Mouse (Mus musculus) adrenal gland, adult (tissue): Measurements from ENCODE around the gene Copg2.

ENCODE experiments used
- DNase-seq, 2 experiments: peaks; one replicate each; pipeline ENCODE4 v3.0.0; 2022 to 2023; ENCODE audit warnings: low spot score in 1 of 2; ENCODE audit not compliant: inconsistent age in 2 of 2

Copg2 gene

DNA sequence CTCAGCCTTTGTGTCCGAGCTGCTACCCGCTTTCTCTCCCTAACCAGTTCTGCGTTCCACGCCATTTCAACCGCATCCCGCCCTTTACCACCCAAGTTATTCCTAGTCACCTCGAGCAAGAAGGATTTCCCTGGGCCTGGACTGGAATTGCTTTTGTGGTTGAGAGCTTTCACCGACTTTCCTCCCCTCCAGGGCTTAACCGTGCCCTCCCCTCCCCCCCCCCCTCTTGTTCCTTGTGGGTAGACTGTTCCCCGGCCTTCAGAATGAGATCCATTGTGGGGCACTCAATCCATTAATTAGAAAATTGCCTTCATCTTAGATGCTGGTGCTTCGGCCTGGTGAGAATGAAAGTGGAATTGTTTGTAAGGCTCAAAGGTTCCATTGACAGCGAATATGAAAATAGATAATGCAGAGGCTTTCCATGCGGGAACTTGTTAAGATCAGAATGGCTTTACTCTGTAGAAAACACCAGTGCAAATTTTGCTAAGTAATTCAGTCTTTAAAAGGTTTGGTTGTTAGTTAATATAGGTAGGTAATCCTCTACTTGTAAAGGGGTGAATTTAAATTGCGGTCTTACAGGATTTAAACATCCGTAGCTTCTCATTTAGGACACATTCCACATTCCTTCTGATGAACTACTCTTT is 160.7 kb downstream of the Copg2 start:
- peak; percentile 22 to 45 for DNase-seq

DNA sequence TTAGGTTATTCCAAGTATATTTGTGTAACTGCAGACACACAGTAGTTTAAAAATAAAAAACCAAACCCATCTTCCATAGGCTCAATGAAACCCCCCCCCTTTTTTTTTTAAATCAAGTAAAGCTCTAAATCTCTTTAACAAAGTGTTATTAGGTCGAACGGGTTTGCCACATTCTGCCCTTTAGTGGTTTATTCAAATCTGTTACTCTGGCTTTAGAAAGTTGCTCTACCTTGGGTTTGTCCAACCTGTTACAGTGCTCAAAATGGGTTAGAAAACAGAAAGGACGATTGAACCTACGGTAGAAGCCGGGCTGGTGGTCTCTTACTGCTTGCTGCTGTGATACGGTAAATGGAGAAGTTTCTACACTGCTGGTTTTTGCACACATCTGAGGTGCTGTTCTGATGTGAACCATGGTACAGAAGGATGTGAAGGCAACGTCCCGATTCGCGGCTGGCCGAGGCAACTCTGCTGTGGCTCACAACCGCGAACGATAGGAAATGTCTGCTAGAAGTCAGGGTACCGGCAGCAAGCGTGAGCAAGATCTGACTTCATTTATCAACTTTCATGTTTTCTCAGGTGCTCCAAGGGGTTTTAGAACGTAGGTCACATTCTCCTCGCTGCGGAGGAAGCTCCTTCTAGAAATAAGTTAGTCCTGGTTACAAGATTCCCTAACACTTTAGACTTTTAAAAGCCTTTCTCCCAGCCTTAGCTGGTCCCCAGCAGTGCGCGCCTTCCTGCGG is 161.4 kb downstream of the Copg2 start:
- DNase-seq: peak in 1 of 2 experiments; percentile 76

DNA sequence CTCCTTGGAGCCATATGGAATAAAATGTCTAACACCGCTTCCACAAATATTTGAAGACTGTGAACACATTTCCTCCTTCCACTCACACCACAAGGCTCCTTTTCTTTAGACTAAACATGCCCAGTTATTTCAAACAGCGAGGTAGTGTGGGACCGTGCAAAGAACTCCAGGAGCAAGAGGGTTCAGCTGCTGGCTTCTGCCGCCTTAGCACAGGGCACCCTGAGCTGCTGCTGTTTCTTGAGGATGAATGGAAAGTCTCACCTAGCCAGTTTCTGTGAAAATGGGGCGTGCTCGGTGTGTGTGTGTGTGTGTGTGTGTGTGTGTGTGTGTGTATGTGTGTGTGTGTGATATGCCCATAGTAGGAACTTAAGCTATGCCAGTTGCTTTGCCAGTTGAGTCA is 162.1 kb downstream of the Copg2 start:
- no peak for DNase-seq

DNA sequence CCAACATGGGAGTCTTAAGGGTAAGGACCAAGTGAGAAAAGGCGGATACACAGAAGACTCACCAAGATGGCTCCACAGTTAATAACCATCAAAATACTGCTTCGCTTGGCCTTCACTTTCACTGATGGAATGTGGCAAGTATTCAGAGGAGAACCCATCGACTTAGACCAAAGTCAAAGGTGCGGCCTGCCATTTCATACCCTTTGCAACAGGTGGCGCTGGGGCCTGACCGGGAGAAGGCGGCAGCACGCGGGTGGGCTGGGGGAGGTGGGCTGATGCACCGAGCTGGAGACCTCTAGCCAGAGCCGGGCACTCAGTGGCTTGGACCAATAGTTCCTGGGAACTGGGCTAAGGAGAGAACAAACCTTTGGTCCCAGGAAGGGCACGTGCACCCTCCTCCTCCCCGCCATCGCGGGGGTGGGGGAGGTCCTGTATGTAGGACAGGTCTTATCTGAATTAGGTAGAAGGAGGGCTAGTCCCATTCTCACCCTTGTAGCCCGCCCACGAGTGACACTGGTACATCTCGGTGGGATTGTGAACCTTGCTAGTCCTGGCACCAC is 163.9 kb downstream of the Copg2 start:
- no peak for DNase-seq

DNA sequence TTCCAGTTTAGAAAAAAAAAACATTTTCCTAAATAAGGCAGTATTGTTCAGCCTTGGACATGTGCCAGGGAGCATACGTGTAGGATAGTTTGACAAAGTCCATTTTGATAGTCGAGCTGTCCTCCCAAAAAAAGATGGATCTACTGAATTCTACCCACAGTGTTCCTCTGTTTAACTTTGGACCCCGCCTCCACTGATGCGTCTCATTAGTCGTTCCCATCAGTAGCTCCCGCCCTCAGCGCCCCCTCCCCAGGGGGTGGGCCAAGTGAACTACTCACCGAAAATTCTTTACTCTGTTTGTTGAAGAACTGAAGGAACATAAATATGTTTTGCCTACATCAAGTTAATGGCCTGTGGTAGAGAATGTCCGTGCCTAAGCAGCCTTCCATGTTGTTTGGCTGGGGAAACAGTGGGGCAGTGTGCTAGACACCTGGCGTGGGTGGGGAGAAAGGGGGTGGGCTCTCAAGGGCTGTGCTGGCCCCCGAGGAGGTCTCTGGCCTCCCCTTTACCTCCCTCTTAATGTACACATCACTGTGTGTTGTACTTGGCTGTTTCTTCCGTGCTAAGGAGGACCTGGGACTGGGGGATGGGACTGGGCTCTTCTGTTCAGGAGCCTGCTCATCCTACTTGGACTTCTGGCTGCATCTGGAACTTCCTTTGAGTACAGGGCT is 166.2 kb downstream of the Copg2 start:
- DNase-seq: no peak

DNA sequence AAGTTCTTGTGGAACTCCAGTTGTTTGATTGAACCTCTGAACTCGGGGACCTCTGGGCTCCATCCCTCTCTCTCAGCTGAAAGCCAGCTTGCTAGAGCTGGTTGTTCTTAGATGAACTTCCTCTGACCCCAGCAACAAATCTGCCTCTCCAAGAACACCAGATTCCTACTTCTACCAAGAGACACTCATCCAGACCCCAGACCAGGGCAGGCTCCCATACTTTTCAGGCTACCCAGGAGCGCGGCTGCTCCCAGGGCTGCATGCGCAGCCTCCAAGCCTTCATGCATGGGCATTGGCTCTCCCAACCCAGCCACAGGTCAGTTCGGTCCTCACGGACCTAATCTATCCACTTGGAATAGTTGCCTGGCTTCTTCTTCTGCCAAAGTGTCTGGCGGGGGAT is 173.3 kb downstream of the Copg2 start, which contains the start of gene Mest:
Mest (plus strand) TSS at position 217 of the 400 bp plus-strand sequence.
- no peak for DNase-seq

DNA sequence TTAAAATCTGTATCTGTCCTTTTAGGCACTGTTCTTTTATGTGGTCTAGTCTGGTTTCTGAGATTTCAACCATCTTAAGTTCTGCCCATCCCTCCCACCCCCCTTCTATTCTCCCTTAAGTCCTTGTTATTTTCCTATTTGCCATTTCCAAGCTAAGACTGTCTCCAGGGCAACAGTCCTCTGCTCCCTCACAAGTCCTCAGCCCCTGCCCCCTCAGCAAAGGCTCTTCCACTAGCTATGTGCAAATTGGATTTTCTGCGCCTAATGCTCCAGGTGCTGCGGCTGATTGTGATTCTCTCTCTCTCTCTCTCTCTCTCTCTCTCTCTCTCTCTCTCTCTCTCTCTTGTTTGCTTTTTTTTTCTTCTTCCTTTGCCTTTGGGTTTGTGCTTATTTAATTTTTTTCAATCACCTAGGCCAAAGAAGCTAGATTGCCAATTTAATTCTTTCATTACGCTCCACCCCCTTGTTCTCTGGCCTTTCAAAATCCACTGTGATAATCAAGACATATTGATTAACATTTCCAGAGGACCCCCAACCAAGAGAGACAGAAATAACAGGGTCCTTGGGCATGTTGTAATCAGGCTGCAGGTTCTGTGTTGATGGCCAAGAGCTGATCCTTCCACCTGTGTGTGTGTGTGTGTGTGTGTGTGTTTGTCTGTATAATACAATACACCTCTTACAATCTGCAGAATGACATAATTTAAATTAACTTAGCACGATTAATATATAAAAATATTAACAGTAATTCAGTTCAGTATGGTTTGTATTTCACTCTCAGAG is 174.0 kb downstream of the Copg2 start:
- DNase-seq: no peak

DNA sequence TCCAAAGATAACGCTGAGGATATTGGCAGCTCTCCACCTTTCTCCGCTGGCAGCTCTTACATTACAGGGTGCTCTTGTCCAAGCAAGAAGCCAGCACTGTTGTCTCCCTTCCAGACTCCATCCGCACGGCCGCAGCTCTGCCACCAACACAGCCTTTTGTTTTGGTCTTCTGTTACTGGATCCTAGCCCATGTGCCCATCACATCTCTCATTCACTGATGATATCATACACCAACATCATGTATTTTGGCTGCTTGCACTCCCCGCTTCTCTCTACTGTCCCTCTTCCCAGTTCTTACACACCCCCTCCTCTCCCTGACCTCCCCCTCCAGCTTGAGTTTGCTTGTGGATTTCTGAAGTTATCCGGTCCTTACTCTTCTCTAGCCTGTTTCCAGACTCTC is 179.8 kb downstream of the Copg2 start:
- no peak for DNase-seq

DNA sequence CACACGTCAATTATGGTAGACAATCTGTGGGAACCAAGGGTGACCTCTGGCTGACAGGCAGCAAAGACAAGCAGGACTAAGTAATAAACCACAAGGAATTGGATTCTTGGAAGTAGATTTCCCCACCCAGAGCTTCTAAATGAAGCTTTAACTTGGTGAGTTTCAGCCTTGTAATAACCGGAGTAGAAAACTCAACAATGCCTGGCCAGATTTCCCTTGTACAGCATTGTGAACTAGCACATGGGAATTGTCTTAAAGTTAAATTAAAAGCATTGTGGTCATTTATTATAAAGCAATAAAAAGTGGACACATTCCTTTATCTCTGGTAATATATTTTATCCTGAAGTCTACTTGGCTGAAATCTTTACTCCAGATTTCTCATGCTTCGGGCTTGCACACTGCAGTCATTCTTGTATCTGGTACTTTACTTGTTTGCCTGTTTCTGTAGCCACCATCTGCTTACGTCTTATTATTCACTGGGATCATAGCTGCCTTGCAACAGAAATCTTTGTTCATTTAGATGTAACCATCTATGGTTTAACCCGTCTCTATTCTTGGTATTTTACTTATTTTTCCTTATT is 181.6 kb downstream of the Copg2 start:
- DNase-seq: no peak

DNA sequence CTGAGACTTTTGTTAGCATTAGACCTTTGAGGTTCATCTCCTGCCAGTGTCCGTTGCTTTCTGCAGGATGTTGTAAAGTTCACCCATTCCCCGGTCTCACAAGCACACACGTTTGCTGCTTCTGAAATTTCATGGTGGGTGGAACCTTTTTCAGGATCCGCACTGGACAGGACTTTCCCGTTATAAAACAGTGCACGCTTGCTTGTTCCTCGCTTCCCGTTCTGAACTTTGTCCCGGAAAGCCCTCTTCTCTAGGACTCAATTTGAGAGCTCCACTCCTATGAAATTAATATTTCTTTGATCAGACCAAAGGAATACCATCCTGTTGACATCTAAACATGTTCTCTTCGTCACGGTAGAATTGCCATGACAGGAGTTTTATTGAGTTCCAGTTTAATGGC is 182.7 kb downstream of the Copg2 start:
- no peak for DNase-seq

DNA sequence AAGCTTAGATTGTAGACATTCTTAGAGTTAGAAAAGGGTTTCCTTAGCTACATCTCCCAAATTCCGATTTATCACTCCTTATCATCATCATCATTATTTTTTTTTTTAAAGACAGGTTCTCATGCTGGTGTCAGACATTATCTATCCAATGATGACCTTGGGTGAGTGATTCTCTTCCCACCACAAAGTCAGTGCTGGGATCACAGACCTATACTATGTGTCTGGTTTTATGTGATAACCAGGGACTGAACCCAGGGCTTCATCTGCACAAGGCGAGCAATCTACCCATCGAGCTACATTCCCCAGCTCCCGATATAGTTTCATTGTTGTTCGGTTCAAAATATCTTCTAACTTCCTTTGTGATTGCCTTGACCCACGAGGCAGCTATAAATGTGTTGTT is 183.1 kb downstream of the Copg2 start:
- DNase-seq: no peak

DNA sequence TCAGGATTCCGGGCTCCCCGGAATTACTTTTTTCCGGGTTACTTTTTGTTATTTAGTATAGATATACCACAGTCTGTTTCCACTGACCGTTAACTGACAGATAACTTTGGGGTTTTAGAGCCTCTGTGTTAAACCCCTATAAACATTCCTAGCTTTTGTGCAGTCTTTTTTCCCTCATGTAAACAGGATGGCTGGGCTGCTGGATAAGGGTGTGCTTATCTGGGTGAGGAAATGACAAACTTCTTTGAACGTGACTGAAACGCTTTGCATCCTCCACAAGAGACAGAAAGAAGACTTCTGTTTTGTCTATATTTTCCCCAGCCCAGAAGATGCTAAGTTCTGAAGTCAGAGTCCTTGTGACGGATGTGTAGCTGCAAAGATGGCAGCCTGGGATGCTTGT is 184.1 kb downstream of the Copg2 start:
- DNase-seq: no peak

DNA sequence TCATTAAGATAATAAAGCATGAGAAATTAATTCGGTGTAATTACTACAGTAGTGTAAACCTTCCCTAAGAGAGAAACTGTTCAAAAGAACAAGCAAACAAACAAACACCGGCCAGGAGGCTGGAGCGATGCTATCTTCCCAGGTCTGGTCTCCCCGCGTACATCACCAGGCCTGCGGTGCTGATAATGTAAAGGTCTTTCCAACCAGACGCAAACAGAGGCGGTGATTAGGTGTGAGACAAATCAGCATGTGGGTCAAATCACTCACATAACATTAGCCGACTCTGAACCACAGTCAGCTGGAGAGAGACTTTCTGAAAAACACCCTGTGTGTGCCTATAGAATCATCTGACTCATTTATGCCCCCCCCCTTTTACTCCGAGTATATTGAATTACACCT is 185.2 kb downstream of the Copg2 start:
- DNase-seq: no peak

DNA sequence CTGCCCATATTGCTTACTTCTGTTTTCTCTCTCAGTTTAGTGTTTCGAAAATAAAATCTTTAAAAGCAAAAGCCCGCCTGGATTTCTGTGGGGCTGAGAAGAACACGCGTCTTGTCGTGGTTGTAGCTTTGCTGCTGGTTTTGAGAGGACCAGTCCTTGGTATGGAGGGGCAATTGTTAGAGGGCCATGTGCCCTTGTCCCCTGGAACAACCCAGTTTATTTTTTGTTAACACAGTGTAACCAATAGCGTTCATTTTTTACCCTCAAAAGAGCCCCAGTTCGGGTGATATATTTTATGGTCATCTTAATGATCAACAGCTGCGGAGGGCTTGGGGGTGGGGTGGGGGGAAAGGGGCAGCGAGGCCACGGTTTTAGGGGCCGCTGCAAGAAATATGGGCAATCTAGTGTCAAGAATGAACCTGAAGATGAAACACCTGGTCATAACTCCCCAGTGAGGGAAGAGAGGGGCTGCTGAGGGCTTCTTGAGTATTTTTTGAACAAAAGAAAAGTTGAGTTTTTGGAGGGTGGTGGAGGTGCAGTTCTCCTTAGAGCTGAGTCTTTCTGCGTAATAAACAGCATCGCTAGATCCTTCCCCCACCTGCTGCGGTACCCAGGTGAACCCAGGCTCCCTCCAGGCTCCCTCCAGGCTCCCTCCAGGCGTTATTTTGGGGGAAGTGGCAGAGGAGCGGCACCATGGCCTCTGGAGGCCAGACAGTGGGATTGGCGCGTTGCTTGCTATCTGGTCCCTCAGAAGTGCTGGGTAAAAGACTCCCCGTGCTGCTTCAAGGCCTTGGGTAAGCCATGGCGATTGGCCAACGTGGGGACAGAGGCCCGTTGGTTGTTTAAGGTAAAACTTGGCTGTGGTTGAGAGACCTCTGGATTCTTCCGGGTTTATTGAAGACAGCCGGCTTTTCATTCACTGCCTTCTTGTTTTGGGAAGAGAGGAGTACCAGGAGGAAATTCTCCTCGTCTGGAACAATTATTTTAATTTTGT is 185.9 kb downstream of the Copg2 start:
- peak; percentile 47 to 67 for DNase-seq

DNA sequence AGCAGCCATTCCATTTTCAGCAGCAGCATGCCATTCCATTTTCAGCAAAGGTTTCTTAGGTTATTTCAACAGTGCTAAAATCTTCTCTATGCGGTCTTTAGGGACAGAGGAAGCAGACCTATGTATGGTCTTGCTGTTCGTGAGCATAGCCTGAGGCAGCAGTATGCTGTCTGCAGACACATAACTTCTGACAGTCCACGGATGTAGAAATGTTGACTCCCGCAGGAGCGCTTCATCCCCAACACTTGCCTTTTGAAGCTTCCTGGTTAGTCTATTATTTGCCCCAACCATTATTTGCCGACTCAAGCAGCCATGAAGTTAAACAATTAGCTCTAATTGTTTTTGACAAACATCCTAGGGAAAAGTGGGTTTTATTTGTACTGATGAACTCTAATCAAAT is 187.5 kb downstream of the Copg2 start:
- no peak for DNase-seq

DNA sequence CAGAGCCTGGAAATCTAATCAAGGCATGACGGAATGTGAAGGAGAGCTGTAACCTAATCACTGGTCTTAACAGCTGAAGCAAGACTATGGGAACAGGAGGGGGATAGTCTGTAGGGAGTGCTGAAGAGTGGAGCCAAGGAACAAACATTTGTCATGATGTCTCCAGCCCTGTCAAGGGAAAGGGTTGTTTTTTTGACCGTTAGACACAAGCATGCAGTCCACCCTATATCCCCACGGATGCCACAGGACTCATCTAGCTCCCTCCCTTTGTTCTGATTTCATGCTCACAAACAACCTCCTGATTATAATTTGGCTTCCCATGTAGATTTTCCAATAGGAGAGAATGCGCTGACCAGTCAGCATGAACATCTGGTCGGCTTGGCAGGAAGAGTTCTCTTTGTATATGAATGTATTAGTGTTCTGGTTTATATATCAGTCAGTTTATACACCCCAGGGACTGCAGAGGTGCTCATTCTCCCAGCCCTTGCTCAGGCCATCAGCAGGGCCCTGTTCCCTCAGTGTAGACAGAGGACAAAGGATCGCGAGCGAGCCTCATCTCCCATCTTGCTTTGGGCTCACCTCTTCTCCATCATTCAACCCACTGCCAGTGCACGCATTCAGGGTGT is 192.5 kb downstream of the Copg2 start:
- no peak for DNase-seq

DNA sequence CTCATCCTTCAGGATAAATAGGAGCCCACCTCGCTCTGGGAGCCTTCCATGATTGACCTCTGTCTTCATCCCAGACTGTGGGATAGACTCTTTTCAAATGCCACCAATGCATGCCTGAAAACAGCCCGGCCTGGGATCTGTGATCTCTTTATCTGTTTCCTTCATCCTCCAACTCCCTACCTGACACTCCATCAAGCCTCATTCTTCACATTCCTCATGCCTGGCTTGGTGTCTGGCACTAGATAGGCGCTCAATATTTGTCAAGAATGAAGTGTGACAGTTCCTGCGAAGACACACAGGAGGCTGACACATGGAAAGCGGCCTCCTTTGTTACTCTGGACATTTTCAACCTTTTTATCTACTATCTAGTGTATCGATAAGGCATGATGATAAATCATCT is 193.1 kb downstream of the Copg2 start:
- no peak for DNase-seq

DNA sequence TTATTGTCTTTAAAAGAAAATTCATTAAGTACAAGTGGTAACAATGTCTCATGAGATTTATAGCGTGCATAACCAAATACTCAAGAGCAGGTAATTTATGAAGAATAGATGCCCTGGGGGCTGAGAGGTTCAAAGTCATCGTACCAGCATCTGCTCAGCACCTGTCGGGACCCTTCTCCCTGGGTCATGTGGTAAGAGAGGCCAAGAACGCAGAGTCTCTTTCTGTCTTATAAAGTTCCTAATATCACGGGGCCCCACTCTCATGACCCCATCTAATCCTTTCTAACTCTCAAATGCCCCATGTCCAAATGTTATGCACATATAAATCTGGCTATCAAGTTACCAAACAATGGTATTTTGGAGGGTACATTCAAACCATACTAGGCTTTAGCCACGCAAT is 193.7 kb downstream of the Copg2 start:
- DNase-seq: no peak

DNA sequence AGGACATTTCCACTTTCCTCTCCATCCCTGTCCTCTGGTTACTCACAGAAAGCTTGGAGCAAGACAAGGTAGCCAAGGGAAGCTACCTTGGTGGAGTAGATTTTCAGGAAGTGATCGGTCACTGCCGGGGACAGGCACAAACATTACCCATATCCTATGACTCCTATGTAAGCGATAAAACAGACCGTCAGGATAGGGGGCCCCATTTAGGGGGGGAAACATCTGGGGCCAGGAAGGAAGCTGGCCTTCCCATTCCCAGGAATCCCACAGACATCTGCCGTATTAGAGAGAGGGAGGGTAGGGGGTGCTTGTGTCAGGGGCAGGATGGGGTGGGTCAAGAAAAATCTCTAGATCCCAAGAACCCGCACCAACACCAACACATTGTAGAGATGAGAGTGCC is 196.4 kb downstream of the Copg2 start:
- no peak for DNase-seq
